Mouse (Mus musculus) kidney, adult 11 months (tissue): ENCODE results near the gene Dlx4.

Experiments
- DNase-seq: peaks from one replicate; pipeline ENCODE4 v3.0.0; 2022

Dlx4 gene

GRCm38 (mm10) chr11:95101071-95101788, 44.8 kb downstream of the Dlx4 start:
- no peak for DNase-seq

GRCm38 (mm10) chr11:95100393-95100792, 45.7 kb downstream of the Dlx4 start:
- DNase-seq: no peak

- DNase-seq: no peak
Observed at GRCm38 (mm10) chr11:95098346-95099095, 47.5 kb downstream of the Dlx4 start.

- no peak for DNase-seq
Observed at GRCm38 (mm10) chr11:95097889-95098288, 48.2 kb downstream of the Dlx4 start.

DNA sequence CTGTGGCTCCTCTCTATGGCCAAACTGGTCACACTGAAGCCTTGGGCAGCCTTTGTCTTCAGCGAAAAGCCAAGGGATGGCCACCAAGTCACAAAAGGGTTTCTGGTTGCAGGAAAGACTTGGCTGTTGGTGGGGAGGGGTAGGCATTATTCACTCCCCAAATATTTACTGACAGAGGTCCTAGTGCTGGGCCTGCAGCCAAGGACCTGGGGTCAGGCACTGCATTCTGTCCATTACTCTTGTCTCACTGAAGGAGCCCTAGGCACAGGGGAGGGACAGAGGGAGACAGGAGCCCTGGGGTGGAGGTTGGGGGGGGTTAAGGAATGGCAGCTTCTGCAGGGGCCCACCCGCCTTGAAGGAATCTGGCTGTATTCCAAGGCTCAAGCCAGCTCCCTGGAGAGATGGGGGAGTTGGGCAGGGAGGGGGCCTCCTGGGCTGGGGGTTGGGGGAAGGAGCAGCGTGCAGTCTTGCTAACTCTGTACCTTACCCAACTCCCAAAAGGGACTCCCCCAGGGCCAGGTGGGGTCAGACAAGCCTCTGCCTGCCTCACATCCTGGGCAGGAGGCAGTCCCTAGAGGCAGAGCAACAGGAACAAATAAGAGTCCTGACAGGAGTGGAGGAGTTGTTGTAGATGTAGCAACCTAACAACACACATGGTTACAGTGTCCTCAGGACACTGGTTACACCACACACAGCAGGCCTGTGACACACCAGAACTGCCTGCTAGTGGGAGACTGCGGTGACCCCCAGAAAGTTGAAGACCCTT, 49.3 kb downstream of the Dlx4 start:
- no peak for DNase-seq

DNA sequence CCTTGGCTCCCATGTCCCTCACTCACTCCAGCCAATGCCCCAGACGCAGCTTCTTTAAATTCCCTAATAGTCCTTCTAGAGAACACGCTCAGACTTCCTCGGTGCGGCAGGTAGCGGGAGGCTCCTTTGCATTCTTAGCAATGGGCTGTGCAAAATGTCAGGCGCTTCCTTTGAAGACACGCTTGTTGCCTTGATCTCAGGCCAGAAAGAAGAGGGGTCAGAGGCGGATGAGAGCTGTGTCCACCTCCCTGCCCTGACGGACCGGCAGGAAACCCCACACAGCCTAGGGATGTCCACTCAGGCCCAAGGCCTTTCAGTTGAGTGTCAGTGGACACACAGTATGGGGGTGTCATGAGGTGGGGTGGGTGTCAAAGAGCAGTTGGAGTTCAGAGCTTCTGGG, 50.5 kb downstream of the Dlx4 start:
- DNase-seq: no peak

DNA sequence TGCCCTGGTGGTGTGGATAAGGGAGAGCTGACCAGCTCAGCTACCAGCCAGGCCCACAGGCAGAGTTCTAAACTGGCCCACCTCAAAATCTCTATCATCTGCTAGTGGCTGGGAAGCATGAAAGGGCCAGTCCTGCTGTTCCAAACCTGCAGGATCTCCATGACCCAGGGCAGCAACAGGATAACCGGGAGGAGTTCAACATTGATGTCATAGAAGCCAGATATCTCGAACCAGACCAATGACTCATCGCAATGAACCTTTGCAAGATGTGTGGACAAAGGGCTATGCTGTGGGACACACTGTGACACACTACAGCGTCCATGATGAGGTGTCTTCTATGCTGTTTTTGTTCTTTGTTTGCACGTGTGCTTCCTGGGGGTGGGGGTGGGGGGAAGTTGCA, 53.0 kb downstream of the Dlx4 start:
- no peak for DNase-seq
